Mouse (Mus musculus) R1 (cell line): Measurements from ENCODE around the gene Gm47995.
A peak's percentile ranks its signal among the peaks of the same experiment; 100 is the strongest.

ENCODE experiments used
- DNase-seq: peaks from one replicate; pipeline ENCODE4 v3.0.0-alpha.2; 2018; ENCODE audit warnings: low read depth, low spot score

The Gm47995 gene

GRCm38 (mm10) chr1:151228320-151228989 lies 30.2 kb downstream of the Gm47995 start:
- DNase-seq: no peak

DNA sequence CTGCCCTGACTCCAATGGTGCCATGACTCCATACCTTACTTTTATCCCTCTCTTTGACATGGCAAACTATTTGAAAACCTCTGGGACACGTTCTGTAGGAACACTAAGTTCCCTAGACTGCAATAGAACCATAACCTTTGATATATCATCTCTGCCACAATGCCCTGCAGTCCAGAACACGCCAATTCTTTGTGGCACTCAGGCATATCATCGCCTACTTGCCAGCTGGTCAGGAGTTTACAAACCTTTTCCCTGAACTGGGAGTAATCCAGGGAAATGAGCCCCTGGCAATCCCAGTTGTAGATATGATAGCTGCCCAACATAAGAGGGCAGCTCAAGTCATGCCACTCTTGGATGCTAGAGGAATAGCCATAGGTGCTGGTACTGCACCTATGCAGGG lies 34.1 kb downstream of the Gm47995 start:
- DNase-seq: no peak

- DNase-seq: no peak
These were observed 35.5 kb downstream of the Gm47995 start for GRCm38 (mm10) chr1:151233756-151234155.

DNA sequence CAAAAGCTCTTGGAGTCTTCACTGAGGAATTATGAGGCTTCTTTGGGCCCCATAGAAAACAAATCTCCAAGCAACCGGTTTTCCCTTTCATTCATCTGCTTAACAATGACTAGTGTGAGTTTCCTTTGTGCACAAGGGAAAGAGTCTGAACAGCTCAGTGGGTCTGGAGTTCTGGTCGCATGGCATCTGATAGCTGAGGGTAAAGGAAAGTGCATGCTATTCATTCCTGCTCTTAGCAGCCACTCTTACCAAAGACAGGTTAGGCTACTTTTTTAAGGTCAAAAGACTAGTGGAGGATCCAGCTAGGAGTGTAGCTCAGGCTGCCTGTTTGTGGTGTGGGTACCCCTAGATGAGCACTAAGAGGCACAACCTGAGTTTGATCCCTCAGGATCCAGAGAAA lies 37.3 kb downstream of the Gm47995 start:
- DNase-seq: peak; percentile 86

- DNase-seq: no peak
These were observed 38.1 kb downstream of the Gm47995 start for GRCm38 (mm10) chr1:151236141-151236930.

DNA sequence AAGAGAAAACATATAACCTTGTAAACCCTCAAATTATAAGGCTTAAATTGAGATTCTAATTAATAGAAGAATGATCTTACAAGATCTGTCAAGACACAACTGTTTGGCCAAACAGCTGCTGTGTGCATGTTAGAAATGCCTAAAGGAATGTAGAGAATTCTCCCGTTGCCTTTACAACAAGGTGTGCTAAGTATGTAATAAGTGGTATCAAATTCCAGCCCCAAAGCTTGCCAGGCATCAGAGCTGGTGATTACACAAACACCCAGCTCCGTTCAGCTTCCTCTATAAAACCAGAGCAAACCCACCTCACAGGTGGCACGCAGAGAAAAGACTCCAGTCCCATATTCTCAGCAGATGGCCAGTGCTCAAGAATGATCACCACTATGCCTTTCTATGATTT lies 39.5 kb downstream of the Gm47995 start:
- no peak for DNase-seq

- DNase-seq: no peak
These were observed 45.1 kb downstream of the Gm47995 start for GRCm38 (mm10) chr1:151243332-151243731.

- no peak for DNase-seq
These were observed 45.8 kb downstream of the Gm47995 start for GRCm38 (mm10) chr1:151244013-151244412.

- peak; percentile 76 for DNase-seq
These were observed 46.5 kb downstream of the Gm47995 start for GRCm38 (mm10) chr1:151244761-151245160.

GRCm38 (mm10) chr1:151245165-151245564 lies 46.9 kb downstream of the Gm47995 start:
- DNase-seq: peak; percentile 27

- DNase-seq: no peak
These were observed 47.6 kb downstream of the Gm47995 start for GRCm38 (mm10) chr1:151245846-151246245.
